Mouse (Mus musculus) right cerebral cortex, adult 2 months (tissue): ENCODE data around the gene Itln1.
"Not testable (repeated sequence)": the region's sequence is repeated elsewhere in the genome, so short reads cannot be mapped to it uniquely, and the experiment has no call there.

ENCODE experiments used
- DNase-seq, 2 experiments: peaks; one replicate each; pipeline ENCODE4 v3.0.0; 2021 to 2022; ENCODE audit warnings: low spot score in 2 of 2

Gene Itln1

DNA sequence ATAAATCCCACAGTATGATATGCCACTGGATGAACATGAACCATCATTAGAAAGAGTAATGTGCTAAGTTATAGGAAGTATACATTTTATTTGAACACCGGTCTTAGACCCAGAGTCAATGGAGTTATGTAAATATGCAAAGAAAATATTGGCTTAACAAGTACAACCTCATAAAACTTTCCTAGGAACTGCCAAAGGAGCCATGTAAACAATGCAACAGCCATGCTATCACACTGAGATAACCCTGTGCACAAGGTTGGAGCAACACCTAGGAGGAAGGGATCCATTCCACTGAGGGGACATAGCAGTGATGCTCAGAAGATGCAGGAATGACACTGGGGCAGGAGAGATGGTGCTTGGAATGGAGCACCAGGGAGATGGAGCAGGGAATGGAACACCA lies 21.3 kb downstream of the Itln1 start:
- no peak for DNase-seq

GRCm38 (mm10) chr1:171513234-171513633 lies 21.9 kb downstream of the Itln1 start:
- no peak for DNase-seq

- no peak for DNase-seq
These were observed 30.5 kb downstream of the Itln1 start for GRCm38 (mm10) chr1:171504586-171504985.

- peak; percentile 57 to 69 for DNase-seq
These were observed 31.4 kb downstream of the Itln1 start for GRCm38 (mm10) chr1:171503592-171504291.

DNA sequence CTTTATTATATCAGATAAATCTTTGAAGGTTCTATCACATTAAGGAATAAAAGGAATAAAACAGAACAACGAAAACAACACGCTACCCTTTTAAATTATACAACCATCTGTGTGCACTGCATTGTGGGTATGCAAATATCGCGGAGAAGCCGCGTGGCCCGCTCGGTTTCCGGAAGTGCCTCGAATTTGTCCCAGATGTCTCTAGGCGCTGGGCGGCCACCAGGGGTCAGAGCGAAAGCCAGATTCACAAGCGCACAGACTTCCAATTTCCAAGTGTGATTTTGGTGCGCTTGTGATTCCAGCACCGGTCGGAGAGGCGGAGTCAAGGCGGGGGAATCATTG lies 31.9 kb downstream of the Itln1 start, which contains the start of gene Alyref2:
TSS of gene Alyref2 (plus strand) at position 229 of the 342 bp plus-strand sequence.
- peak; percentile 93 to 94 for DNase-seq

DNA sequence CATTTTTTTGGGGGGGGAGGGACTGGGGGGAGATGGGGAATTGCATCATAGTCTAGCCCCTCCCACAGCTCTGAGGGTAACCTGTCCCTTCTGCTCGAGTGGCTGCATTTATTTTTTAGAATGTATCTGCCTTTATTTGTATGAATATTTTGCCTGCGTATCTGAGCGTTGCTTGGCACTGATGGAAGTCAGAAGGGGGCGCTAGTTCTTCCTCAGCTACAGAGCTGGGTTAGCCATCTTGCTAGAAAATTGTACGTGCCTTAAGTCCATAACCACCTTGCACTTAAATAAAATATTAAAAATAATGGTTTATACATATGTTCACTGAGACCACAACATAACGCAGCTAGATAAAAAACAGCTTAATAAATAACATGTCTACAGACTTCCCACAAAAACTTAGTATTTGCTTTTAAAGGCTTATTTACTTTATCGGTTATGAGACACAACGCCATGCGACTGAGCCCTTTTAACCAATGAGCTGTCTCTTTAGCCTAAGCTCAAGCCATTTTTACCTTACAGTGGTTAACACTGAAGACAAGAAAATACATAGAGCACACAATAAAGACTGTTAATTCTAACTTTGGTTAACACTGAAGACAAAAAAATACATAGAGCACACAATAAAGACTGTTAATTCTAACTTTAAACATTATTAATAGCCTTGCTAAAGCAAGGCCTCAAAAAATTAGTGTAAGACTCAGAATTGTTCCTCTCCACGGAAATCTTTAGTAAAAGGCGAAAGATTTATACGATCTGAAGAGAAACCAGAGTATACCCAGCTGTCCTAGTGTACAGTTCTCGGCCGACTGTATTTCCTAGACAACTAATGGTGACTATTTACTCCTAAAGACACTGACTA lies 32.5 kb downstream of the Itln1 start:
- peak; percentile 10 to 17 for DNase-seq

- peak; percentile 8 to 17 for DNase-seq
These were observed 33.4 kb downstream of the Itln1 start for GRCm38 (mm10) chr1:171501636-171502080.

DNA sequence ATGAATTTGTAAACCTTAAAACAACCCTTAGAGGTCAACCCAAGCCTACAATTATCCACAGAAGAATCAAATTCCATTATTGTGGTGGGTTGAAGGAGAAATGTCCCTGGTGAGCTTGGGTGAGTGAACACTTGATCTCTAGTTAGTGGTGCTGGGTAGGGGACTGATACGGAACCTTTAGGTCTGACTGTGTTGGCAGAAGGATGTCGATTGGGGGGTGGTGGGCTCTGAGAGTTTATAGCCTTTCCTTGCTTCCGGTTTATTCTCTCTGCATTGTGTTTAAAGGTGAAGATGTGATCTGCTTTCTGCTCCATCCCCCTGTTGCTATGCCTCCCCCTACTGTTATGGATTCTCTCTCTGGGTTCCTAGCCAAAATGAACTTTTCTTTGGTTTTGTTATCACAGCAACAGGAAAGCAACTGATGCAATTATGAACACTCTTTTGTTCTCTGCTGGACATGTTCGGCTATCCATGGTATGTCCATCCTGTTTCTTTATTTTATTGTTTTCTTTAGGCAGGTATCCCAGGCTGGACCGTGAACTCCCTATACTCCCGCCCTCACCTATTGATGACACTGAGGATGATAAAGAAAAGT lies 34.0 kb downstream of the Itln1 start:
- no peak for DNase-seq

DNA sequence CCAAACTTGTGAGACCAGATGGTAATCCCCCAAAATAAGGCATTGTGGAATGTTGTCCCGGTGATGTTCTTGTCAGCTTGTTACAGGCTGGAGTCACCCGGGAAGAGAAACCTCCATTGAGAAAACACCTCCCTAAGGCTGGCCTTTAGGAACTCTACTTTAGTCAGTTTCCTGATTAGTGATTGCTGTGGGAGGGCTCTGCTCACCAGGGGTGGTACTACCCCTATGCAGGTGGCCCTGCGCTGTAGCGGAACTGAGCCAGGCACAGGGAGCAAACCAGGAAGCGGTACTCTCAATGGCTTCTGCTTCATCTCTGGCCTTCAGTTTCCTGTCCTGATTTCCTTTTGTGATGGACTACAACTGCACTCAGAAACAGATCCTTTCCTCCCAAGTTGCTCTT lies 35.2 kb downstream of the Itln1 start:
- DNase-seq, result no peak

DNA sequence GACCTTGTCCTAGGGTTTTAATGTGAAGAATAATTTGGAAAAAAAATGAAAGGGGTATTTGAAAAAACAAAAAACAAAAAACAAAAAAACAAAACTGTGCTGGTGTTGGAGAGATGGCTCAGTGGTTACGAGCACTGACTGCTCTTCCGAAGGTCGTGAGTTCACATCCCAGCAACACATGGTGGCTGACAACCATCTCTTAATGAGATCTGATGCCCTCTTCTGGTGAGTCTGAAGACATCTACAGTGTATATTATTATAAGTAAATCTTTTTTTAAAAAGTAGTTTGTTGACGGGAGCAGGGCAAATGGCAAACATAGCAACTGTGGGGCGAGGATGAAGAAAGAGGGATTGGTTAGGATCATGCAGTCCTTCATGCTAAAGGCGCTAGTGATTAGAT lies 39.7 kb downstream of the Itln1 start:
- no peak for DNase-seq

DNA sequence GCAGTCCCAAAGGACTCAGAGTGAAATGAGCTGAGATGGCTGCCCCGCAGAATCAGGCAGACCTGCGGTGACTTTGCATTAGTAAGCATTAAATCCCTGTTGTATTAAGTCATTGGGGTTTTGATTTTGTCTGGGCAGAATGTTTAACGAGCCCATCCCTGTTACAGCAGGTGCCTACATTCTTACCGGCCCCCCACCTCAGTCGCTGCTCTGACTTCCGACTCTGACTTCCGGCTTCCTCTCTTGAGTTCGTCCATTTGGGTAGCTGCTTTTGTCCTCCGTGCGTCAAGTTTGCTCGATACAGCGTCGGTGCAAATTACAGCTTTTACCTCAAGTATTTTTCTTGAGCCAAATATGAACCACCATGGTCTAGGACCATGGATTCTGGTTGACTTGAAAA lies 40.9 kb downstream of the Itln1 start:
- no peak for DNase-seq

GRCm38 (mm10) chr1:171478968-171479367 lies 56.1 kb downstream of the Itln1 start:
- peak; percentile 82 to 87 for DNase-seq

DNA sequence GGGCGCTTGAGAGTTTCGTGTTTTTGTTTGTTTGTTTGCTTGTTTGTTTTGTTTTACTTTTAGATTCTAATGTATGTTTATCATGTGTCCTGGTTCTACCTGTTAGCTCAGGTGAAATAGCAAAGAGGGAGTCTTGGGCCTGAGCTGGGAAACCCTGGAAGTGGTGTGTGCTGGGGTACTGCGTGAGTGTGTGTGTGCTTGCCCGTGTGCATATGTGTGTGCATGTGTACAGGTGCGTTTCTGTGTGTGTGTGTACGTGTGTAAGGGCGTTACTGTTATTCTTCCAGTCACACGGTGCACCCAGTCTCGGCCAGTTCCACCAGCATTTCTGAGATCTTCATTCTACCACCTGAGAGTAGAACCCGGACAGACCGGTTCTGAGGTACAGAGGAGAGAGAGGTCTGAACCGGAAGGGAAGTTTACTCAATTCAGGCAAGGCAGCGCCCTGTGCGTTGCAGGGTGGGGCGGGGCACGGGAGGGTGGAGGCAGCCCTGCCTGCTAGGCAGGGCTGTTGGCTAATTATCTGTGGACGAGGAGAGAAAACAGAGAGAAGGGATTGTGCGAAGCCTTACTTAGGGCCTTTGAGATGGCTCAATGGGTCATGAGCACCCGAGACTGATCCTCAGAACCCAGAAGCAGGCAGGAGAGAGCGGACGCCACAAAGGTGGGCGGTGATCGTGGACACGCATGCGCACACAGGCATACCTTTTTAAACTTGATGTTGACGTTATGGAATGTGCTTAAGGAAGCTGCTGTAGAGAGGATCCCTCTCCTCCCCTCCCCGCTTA lies 57.1 kb downstream of the Itln1 start:
- DNase-seq, result no peak

- DNase-seq, result no peak
These were observed 58.0 kb downstream of the Itln1 start for GRCm38 (mm10) chr1:171477123-171477522.

DNA sequence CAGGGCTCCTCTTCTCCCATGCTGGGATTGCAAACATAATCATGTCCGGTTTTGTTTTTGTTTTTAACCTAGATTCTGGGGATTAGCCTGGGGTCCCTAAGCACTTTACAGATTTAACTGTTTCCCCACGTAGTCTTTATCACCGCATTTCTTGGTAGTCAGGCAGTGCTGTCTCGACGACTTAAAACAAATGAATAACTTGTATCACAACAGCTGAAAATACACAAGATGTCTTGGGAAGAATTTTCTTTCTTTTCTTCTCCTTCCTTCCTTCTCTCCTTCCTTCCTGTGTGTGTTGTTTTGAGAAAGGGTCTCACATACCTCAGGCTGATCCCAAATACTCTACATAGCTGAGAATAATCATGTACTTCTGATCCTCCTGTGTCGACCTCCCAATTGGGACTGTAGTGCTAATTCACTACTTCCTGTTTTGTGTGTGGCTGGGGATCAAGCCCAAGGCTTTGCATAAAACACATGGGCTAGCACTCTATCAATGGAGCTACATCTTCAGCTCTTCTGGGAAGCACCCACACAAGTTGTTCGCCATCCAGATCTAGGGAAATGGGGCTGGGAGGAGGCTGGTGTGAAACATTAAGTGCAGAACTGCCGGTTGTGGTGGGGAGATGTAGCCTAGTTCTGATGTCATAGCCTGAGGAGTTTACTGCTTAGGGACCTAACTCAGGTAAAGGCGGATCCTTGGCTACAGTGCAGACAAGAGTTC lies 61.0 kb downstream of the Itln1 start:
- DNase-seq, result no peak

DNA sequence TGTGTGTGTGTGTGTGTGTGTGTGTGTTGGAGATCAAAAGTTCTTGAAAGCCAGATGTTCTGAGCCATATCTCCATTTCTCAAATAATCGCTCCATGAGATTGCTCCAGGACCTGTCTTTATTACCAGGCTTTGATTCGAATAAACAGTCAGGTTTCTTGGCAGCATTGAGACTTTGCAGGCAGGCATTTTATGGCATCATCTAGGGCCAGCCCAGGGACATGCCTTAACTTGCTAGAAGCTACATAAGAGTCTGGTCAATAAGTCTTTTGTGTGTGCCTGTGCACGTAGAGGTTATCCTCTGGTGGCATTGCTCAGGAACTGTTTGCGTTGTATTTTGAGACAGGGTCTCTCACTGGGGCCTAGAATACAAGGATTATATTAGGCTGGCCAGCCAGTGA lies 61.6 kb downstream of the Itln1 start:
- no peak for DNase-seq

- not testable (repeated sequence) for DNase-seq
These were observed 63.2 kb downstream of the Itln1 start for GRCm38 (mm10) chr1:171471941-171472340.

DNA sequence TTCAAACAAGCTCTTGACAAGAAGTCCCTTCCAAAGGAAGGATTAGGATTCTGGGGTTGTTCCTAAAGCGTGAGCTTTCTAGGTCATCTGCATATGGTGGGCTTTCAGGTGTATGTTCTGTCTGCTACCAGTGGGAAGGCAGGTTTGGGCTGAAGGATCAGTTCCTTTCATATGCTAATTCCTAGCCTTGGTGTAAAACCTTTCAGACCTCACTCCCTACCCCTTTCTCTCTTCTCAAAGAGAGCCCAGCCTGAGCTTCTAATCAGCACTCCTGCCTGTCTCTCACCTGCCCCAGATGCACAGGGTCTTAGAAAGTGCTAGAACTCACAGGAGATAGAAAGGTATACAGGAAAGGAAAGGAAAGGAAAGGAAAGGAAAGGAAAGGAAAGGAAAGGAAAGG lies 63.6 kb downstream of the Itln1 start:
- no peak for DNase-seq

DNA sequence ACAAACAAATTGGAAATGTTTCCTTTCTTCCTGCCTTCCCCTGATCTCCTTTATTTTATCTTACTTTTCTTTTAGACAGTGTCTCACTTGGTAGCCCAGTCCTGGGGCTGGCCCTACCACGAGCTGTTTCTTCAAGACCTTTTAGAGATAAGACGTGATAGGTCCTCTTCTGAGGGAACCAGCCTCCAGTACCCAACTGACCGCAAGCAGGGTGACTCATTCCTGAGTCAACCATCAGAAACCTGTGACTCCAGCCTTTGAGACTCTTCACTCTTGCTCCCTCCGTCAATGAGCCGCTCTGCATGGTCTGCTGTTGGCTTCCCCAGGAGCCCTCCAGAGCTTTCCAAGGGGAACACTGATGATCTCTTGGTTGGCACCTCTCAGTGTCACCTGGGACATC lies 64.2 kb downstream of the Itln1 start:
- no peak for DNase-seq

DNA sequence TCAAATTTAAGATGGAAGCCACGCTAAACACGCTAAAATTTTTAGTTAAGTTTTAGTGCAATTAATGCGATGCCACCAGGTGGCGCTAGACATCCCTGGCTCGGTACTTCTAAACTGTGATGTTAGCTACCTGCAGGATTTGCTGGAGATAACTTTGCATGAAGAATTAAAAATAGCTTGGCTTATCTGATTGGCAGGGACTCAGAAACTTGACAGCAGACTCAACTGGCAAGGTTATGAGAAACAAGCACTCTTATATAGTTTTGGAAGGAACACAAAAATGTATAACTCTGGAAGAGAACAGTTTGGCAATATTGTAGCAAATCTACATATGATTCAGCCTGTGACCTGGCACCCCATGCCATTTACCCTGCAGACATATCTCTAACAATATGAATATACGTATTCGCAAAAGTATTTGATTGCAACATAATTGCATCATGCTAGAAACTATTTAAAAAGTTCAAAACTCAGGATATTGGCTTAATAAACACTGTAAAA lies 64.7 kb downstream of the Itln1 start:
- peak; percentile 69 to 70 for DNase-seq

- DNase-seq, result no peak
These were observed 65.4 kb downstream of the Itln1 start for GRCm38 (mm10) chr1:171469678-171470077.
